Mouse (Mus musculus) neutrophil, adult 83 days (primary cell): ENCODE data around the gene Tmem179b. TPM values are rescaled to one million over a fixed set of nuclear protein-coding genes. Genes with fewer than 3 reads are reported as not detected.

Experiments used
- total RNA-seq, 2 experiments: library from RNA; stranded (reverse); gene quantifications; one replicate each; pipeline ENCODE4 v1.2.4; 2023

The Tmem179b gene
- total RNA-seq, 2 experiments from 2014 or later = 81.5 to 81.7 TPM

Other genes with a start within 250 kb of the Tmem179b start
- not detected for gene Slc22a8, start 183.2 kb downstream of the Tmem179b start, total RNA-seq
- not detected for gene Slc22a6, start 156.4 kb downstream of the Tmem179b start, total RNA-seq
- gene Chrm1, start 110.7 kb downstream of the Tmem179b start, total RNA-seq = under 1 TPM; 0.07 to 0.39 TPM
- gene Slc3a2, start 51.1 kb downstream of the Tmem179b start, total RNA-seq = 100 to 1,000 TPM; 110 to 140 TPM
- 10 to 100 TPM; 18.5 to 22.5 TPM for gene Wdr74, start 38.6 kb downstream of the Tmem179b start, total RNA-seq
- 1 to 10 TPM in 1 of 2 experiments, not detected in 1; 1.6 TPM for gene 1700092M07Rik, start 33.7 kb downstream of the Tmem179b start, total RNA-seq
- 10 to 100 TPM; 95.0 to 99.4 TPM for gene Stx5a, start 33.1 kb downstream of the Tmem179b start, total RNA-seq
- 100 to 1,000 TPM; 148 to 149 TPM for gene Nxf1, start 17.4 kb downstream of the Tmem179b start, total RNA-seq
- gene Tmem223, start 3.5 kb downstream of the Tmem179b start, total RNA-seq = 10 to 100 TPM; 24.2 to 30.1 TPM
- 10 to 100 TPM; 12.6 to 14.4 TPM for gene Taf6l, start 11.9 kb upstream of the Tmem179b start, total RNA-seq
- 10 to 100 TPM; 42.9 to 43.0 TPM for gene Polr2g, start 24.1 kb upstream of the Tmem179b start, total RNA-seq
- 1 to 10 TPM; 1.1 to 1.4 TPM for gene Zbtb3, start 28.1 kb upstream of the Tmem179b start, total RNA-seq
- 10 to 100 TPM; 25.6 to 25.7 TPM for gene Ttc9c, start 44.9 kb upstream of the Tmem179b start, total RNA-seq
- 10 to 100 TPM; 91.2 to 95.0 TPM for gene Hnrnpul2, start 45.5 kb upstream of the Tmem179b start, total RNA-seq
- 10 to 100 TPM in 1 of 2 experiments, 1 to 10 TPM in 1; 3.1 to 11.6 TPM for gene AC129217.1, start 55.3 kb upstream of the Tmem179b start, total RNA-seq
- gene Bscl2, start 63.0 kb upstream of the Tmem179b start, total RNA-seq = 10 to 100 TPM; 57.2 to 57.4 TPM
- gene Gng3, start 64.7 kb upstream of the Tmem179b start, total RNA-seq = under 1 TPM in 1 of 2 experiments, not detected in 1; 0.33 TPM
- gene Lrrn4cl, start 76.3 kb upstream of the Tmem179b start, total RNA-seq = under 1 TPM in 1 of 2 experiments, not detected in 1; 0.13 TPM
- gene Ubxn1, start 97.0 kb upstream of the Tmem179b start, total RNA-seq = 10 to 100 TPM; 92.2 to 94.2 TPM
- 10 to 100 TPM; 17.8 to 24.6 TPM for gene Uqcc3, start 106.5 kb upstream of the Tmem179b start, total RNA-seq
- gene Lbhd1, start 109.3 kb upstream of the Tmem179b start, total RNA-seq = 10 to 100 TPM in 1 of 2 experiments, 1 to 10 TPM in 1; 5.4 to 17.3 TPM
- gene Gm49403, start 109.5 kb upstream of the Tmem179b start, total RNA-seq = not detected
- gene 1810009A15Rik, start 114.4 kb upstream of the Tmem179b start, total RNA-seq = 10 to 100 TPM; 19.4 to 31.7 TPM
- gene Gm49416, start 114.5 kb upstream of the Tmem179b start, total RNA-seq = 10 to 100 TPM in 1 of 2 experiments, not detected in 1; 10.3 TPM
- 10 to 100 TPM; 15.0 to 15.1 TPM for gene Ints5, start 118.5 kb upstream of the Tmem179b start, total RNA-seq
- 10 to 100 TPM; 88.6 to 94.6 TPM for gene Ganab, start 123.6 kb upstream of the Tmem179b start, total RNA-seq
- 10 to 100 TPM; 39.8 to 40.9 TPM for gene B3gat3, start 145.9 kb upstream of the Tmem179b start, total RNA-seq
- 1 to 10 TPM; 2.4 to 3.1 TPM for gene Rom1, start 154.9 kb upstream of the Tmem179b start, total RNA-seq
- gene Eml3, start 155.1 kb upstream of the Tmem179b start, total RNA-seq = 10 to 100 TPM; 46.2 to 51.1 TPM
- gene Mta2, start 167.4 kb upstream of the Tmem179b start, total RNA-seq = 100 to 1,000 TPM; 106 to 109 TPM
- gene Tut1, start 179.4 kb upstream of the Tmem179b start, total RNA-seq = 1 to 10 TPM; 7.5 to 8.5 TPM
- 100 to 1,000 TPM; 131 to 159 TPM for gene Eef1g, start 192.6 kb upstream of the Tmem179b start, total RNA-seq
- gene Ahnak, start 214.8 kb upstream of the Tmem179b start, total RNA-seq = 100 to 1,000 TPM; 396 to 493 TPM